Mouse (Mus musculus) c-Kit-positive CD71-negative TER-119-negative erythroid progenitor cells, embryonic 14.5 days (primary cell): ENCODE data around the gene Ampd2.

Experiments used
- DNase-seq: peaks from one replicate; pipeline ENCODE4 v3.0.0-alpha.2; 2013; ENCODE audit warnings: low read depth

Ampd2 gene

GRCm38 (mm10) chr3:108068826-108069225 is 17.6 kb downstream of the Ampd2 start:
- DNase-seq, result no peak

- DNase-seq, result no peak
Measured at GRCm38 (mm10) chr3:108067370-108067934, 19.0 kb downstream of the Ampd2 start.

GRCm38 (mm10) chr3:108065551-108065950 is 20.9 kb downstream of the Ampd2 start:
- no peak for DNase-seq

GRCm38 (mm10) chr3:108064672-108065071 is 21.8 kb downstream of the Ampd2 start:
- no peak for DNase-seq

GRCm38 (mm10) chr3:108062648-108063047 is 23.8 kb downstream of the Ampd2 start:
- no peak for DNase-seq

GRCm38 (mm10) chr3:108061420-108061819 is 25.0 kb downstream of the Ampd2 start:
- DNase-seq, result peak; percentile 77

- no peak for DNase-seq
Measured at GRCm38 (mm10) chr3:108050493-108050892, 36.0 kb downstream of the Ampd2 start.

- no peak for DNase-seq
Measured at GRCm38 (mm10) chr3:108048306-108048705, 38.1 kb downstream of the Ampd2 start.

GRCm38 (mm10) chr3:108046944-108047655 is 39.4 kb downstream of the Ampd2 start:
- DNase-seq, result no peak

GRCm38 (mm10) chr3:108044394-108045140 is 41.9 kb downstream of the Ampd2 start, which contains the start of gene Gstm4:
Gene Gstm4 (minus strand): TSS chr3:108044894.
- peak; percentile 80 for DNase-seq

GRCm38 (mm10) chr3:108033156-108033555 is 53.3 kb downstream of the Ampd2 start:
- no peak for DNase-seq

- no peak for DNase-seq
Measured at GRCm38 (mm10) chr3:108032113-108032512, 54.3 kb downstream of the Ampd2 start.

- DNase-seq, result no peak
Measured at GRCm38 (mm10) chr3:108028641-108029365, 57.6 kb downstream of the Ampd2 start.

GRCm38 (mm10) chr3:108026597-108026996 is 59.9 kb downstream of the Ampd2 start:
- no peak for DNase-seq

- DNase-seq, result no peak
Measured at GRCm38 (mm10) chr3:108026049-108026448, 60.4 kb downstream of the Ampd2 start.

- no peak for DNase-seq
Measured at GRCm38 (mm10) chr3:108025318-108025717, 61.1 kb downstream of the Ampd2 start.
